Mouse (Mus musculus) liver, postnatal 0 days (tissue): Measurements from ENCODE around the gene Pgpep1l. TPM values are rescaled to one million over a fixed set of nuclear protein-coding genes. Genes with fewer than 3 reads are reported as not detected.

Experiments
- ATAC-seq: fragments of 200-750 bp; cut with Nextera tagmentation; 2 replicates; pipeline ENCODE4 v1.8.0; 2017; ENCODE audit warnings: mild to moderate bottlenecking, moderate library complexity
- DNase-seq: peaks from one replicate; pipeline ENCODE4 v3.0.0-alpha.2; 2016
- H3K27ac ChIP-seq: fragments of 300-500 bp; sonication (generic); 2 replicates; pipeline ENCODE4 v1.5.1; 2014; ENCODE audit warnings: antibody characterized with exemption, moderate library complexity, mild to moderate bottlenecking, low read depth
- H3K27me3 ChIP-seq: fragments of 300-500 bp; sonication (generic); 2 replicates; pipeline ENCODE4 v1.6.1; 2014; ENCODE audit warnings: low read length, control low read depth, mixed read lengths; ENCODE audit not compliant: insufficient read depth
- H3K36me3 ChIP-seq: fragments of 300-500 bp; sonication (generic); replicated peaks from 2 replicates; pipeline ENCODE4 v1.6.1; 2014; ENCODE audit warnings: mild to moderate bottlenecking, control low read depth, low read length, moderate library complexity, mixed read lengths; ENCODE audit not compliant: insufficient read depth
- H3K4me1 ChIP-seq: fragments of 300-500 bp; sonication (generic); 2 replicates; pipeline ENCODE4 v1.6.1; 2014; ENCODE audit warnings: antibody characterized with exemption, mild to moderate bottlenecking, control low read depth; ENCODE audit not compliant: insufficient read depth
- H3K4me2 ChIP-seq: fragments of 300-500 bp; sonication (generic); 2 replicates; pipeline ENCODE4 v1.6.1; 2014; ENCODE audit warnings: low read depth, mild to moderate bottlenecking, low read length, moderate library complexity, mixed read lengths
- H3K4me3 ChIP-seq: fragments of 300-500 bp; sonication (generic); 2 replicates; pipeline ENCODE4 v1.5.1; 2014; ENCODE audit warnings: low read depth, low read length
- H3K9ac ChIP-seq: fragments of 300-500 bp; sonication (generic); replicated peaks from 2 replicates; pipeline ENCODE4 v1.6.1; 2014; ENCODE audit warnings: mild to moderate bottlenecking, moderate library complexity
- H3K9me3 ChIP-seq: fragments of 300-500 bp; sonication (generic); 2 replicates; pipeline ENCODE4 v1.6.1; 2016; ENCODE audit warnings: mild to moderate bottlenecking, control low read depth, low read length, mixed read lengths
- CTCF ChIP-seq: sonication (generic); IDR thresholded peaks from 2 replicates; pipeline ENCODE4 v1.5.1; 2016; ENCODE audit warnings: antibody characterized with exemption, low read depth
- EP300 ChIP-seq: IDR thresholded peaks from 2 replicates; pipeline ENCODE4 v1.6.1; 2016; ENCODE audit warnings: antibody characterized with exemption, low read depth, mild to moderate bottlenecking
- WGBS: fragments of 180-500 bp; shearing (Covaris S2); extraction: QIAGEN DNeasy Blood & Tissue Kit; methylation state at CpG from one replicate; pipeline ENCODE4 v1.1.7; 2014; ENCODE audit not compliant: insufficient replicate concordance; 5-methylcytosine and 5-hydroxymethylcytosine counted together
- polyA plus RNA-seq: library from polyadenylated mRNA; unstranded; fragments of >200 nt; fragmentation: Nextera tagmentation; extraction: Ambion mirVana; gene quantifications from 2 replicates; pipeline ENCODE4 v1.2.1, GENCODE M21; 2015

Pgpep1l gene
- polyA plus RNA-seq = not detected in 2 replicates

DNA sequence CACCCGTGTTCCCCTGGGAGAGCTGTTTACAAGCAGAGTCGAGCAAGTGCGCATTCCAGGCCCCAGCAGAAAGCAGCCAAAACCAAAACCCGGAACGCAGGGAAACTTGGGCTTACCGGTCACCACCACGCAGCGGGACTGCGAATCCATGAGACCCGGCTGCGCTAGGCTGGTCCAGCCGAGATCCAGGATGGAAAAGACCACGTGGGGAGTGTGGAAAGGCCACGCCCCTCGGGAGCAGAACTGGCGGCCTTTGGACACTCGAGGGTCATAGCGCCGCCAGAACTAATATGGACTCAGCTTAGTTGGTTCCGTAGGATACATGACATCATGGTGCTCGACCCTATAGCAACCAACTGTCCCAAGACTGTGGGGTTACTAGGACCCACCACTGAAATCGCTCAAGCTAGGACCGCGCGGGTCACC is at the start of gene Pgpep1l:
Pgpep1l (minus strand) TSS at position 206 of the 426 bp plus-strand sequence.
- WGBS = 14% methylated on average over 25 of the region's 25 CpGs
- no peaks in the 10 kb centered on the region for H3K9me3 ChIP-seq
- H3K36me3 ChIP-seq = no peaks in the 10 kb centered on the region
- 0 out of 2 replicates have a peak, but pooled peaks cover 5% of the 10 kb centered on the region for H3K27me3 ChIP-seq
- peaks cover 8% of the 10 kb centered on the region; the same call in 1 of the 2 replicates for H3K4me1 ChIP-seq
- no peak within 1 kb of the TSS for H3K27ac ChIP-seq
- ATAC-seq = peak; percentile 83
- DNase-seq = peak; percentile 49
- H3K4me3 ChIP-seq = 0 out of 2 replicates have a peak within 1 kb of the TSS, but pooled peaks have one; percentile 4
- peak within 1 kb of the TSS; percentile 64 for H3K4me2 ChIP-seq
- H3K9ac ChIP-seq = no peak within 1 kb of the TSS
- TF ChIP-seq EP300 = no peak
- TF ChIP-seq CTCF = no peak

DNA sequence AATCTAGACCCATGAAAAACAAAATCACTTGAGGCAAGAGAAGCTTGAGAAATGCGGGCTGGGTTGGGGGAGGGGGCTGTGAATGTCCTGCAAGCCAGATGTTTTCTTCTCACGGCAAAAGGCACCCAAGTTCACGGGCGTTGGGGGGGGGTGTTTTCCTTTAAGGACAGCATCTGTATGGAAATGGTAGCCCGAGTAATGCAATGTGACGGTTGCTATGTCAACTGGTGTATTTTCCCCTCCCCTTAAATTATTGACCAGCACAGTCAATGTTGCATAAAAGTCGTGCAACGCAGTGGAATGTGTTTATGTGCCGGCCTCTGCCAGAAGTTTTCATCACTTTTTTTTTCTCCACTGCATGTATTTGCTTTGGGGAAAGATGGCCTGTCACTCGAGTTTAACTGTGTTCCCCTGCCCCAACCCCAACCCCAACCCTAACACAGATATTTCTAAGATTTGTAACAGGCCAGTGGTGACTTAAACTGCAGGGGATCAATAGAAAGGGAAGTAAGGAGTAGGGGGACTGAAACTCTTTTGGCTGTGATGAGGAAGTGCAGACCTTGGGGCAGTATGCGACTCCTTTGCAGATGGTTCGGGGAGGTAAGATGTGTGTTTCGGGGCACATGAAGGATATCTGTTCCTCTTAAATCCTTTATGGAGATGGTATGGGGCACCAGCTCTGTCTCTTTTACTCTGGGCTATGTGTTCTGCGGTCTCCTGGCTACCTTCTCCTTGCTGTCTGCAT is 49.2 kb upstream of the Pgpep1l start:
- Histone ChIP-seq H3K4me1 (peaks cover 6% of the 10 kb centered on the region; the same call in 1 of the 2 replicates), H3K9me3 (no peaks in the 10 kb centered on the region), H3K27me3 (no peaks in the 10 kb centered on the region), H3K4me3 (no peak overlapping the region), H3K4me2 (no peak overlapping the region), H3K27ac (no peak overlapping the region), H3K9ac (no peak overlapping the region), H3K36me3 (no peaks in the 10 kb centered on the region)
- peak; percentile 83 for ATAC-seq
- peak; percentile 25 for DNase-seq
- TF ChIP-seq EP300 = no peak
- no peak for TF ChIP-seq CTCF
- 59% methylated on average over 14 of the region's 14 CpGs for WGBS

DNA sequence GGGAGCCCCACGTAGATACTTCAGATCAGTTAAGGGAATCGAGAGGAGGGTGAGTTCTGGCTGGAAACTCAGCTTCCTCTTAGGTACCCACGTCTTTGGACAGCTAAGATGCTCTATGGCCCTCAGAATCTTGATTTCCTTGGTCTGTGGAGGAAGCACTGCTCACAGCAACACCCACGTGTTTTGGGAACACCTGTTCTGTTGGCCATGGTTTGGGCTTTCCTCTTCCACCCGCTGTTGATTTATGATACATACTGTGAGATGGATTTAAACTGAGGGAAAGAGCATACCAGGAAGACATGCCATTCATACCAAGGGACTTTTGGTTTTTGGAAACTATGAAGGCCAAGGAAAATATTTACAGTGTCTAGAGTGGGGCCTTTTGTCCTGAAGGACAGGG is 48.4 kb upstream of the Pgpep1l start:
- WGBS = 64% methylated on average over 5 of the region's 5 CpGs
- no peak for TF ChIP-seq CTCF
- no peak for TF ChIP-seq EP300
- Histone ChIP-seq H3K4me2 (no peak overlapping the region), H3K9ac (no peak overlapping the region), H3K9me3 (no peaks in the 10 kb centered on the region), H3K36me3 (no peaks in the 10 kb centered on the region), H3K27me3 (no peaks in the 10 kb centered on the region), H3K4me1 (peaks cover 6% of the 10 kb centered on the region; the same call in 1 of the 2 replicates), H3K4me3 (no peak overlapping the region), H3K27ac (no peak overlapping the region)
- no peak for ATAC-seq
- DNase-seq = no peak

DNA sequence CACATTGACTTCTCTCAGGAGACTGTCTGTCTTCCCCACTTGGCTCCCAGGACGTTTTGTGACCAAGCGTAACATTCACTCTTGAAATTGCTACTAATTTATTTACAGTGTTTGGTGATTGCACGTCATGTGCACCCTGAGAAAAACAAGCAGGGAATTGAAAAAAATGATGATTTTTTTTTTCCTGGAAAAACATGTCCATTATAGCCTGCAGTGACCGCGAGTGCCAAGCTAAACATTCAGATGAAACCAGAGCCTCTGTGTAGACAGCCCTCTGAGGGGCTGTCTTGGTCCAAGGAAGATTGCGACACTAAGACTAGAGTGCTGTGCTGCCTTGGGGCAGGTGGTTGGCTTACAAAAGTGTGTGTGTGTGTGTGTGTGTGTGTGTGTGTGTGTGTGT is 47.4 kb upstream of the Pgpep1l start:
- DNase-seq (no peak), ATAC-seq (no peak)
- Histone ChIP-seq H3K9me3 (no peaks in the 10 kb centered on the region), H3K4me1 (peaks cover 14% of the 10 kb centered on the region; the same call in 1 of the 2 replicates), H3K27ac (no peak overlapping the region), H3K36me3 (no peaks in the 10 kb centered on the region), H3K9ac (no peak overlapping the region), H3K4me3 (no peak overlapping the region), H3K4me2 (no peak overlapping the region), H3K27me3 (no peaks in the 10 kb centered on the region)
- 70% methylated on average over 6 of the region's 6 CpGs for WGBS
- TF ChIP-seq CTCF (no peak), EP300 (no peak)

DNA sequence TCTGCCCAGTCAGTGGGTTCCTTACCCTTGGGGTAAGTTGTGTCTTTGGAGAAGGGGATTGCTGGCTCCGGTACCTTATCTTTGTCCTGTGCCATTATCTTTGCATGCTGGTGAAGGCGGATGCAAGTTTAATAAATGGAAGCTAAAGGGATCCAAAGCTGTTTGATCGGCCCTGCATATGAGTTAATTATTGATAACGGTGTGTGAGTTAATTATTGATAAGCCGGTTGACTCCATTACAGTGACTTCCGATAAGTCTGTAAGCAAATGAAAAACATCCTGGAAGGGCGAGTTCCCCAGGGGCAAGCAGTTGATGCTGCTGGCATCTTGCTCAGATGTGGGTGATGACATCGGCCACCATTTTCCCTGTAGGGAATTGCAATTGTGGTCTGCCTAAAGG is 42.7 kb upstream of the Pgpep1l start:
- no peaks in the 10 kb centered on the region for H3K36me3 ChIP-seq
- H3K4me3 ChIP-seq = no peak overlapping the region
- no peaks in the 10 kb centered on the region for H3K9me3 ChIP-seq
- no peaks in the 10 kb centered on the region for H3K27me3 ChIP-seq
- H3K9ac ChIP-seq = no peak overlapping the region
- H3K4me2 ChIP-seq = no peak overlapping the region
- TF ChIP-seq CTCF (no peak), EP300 (no peak)
- no peak overlapping the region for H3K27ac ChIP-seq
- ATAC-seq (no peak), DNase-seq (no peak)
- 65% methylated on average over 8 of the region's 8 CpGs for WGBS
- peaks cover 7% of the 10 kb centered on the region; the same call in 1 of the 2 replicates for H3K4me1 ChIP-seq

DNA sequence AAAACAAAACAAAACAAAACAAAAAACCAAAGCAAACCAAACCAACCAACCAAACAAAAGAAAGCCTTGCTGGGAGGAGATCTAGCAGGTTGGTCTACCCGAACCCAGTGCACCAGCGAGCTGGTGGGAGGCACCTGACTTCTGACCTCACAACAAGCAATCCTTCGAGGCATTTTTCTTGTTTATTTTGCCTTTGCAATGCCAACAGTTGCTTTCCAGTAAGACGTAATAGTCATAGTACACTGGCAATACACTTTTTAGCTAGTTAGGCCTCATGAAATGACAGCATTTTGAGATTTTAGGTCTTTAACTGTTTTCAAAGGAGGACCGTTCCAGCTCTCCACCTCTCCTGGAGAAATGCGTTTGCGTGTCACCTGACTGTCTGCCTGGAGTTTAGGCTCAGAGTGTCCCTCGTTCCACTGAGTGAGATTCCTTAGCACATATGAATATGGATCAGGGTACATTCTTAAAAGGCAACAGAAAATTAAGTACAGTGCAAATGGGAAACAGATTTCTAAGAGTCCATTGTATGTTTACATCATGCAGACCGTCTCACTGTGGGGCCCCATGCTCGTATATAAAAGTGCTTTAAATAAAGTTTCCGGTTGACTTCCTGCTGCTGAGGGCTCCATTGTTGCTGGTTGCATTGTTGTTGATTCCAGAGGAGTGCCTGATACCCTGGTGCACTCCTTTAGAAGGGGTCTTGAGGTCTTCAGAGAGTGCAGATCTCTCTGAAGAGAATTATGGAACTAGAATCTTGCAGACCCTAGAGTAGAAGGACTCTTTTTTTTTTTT is 41.9 kb upstream of the Pgpep1l start:
- no peak for DNase-seq
- Histone ChIP-seq H3K27ac (no peak overlapping the region), H3K4me3 (no peak overlapping the region), H3K9ac (no peak overlapping the region), H3K36me3 (no peaks in the 10 kb centered on the region), H3K27me3 (no peaks in the 10 kb centered on the region), H3K4me1 (peaks cover 7% of the 10 kb centered on the region; the same call in 1 of the 2 replicates), H3K4me2 (no peak overlapping the region), H3K9me3 (no peaks in the 10 kb centered on the region)
- 66% methylated on average over 11 of the region's 11 CpGs for WGBS
- no peak for ATAC-seq
- no peak for TF ChIP-seq CTCF
- TF ChIP-seq EP300 = no peak
